Mouse (Mus musculus) cerebellum, adult 2 months (tissue): ENCODE measurements around the gene Crebrf.

ENCODE experiments used
- CTCF ChIP-seq: fragments of 200-500 bp; IDR thresholded peaks from 2 replicates; pipeline ENCODE4 v1.5.1; 2011; ENCODE audit warnings: low read depth, mild to moderate bottlenecking, control low read depth, low read length, moderate library complexity, borderline replicate concordance; ENCODE audit not compliant: insufficient read depth
- POLR2A ChIP-seq: fragments of 200-500 bp; IDR thresholded peaks from 2 replicates; pipeline ENCODE4 v1.6.1; 2011; ENCODE audit warnings: low read length, control low read depth, borderline replicate concordance; ENCODE audit not compliant: insufficient read depth

GRCm38 (mm10) chr17:26721802-26722201 lies 6.4 kb downstream of the Crebrf start:
- TF ChIP-seq CTCF (no peak), POLR2A (no peak)
